Mouse (Mus musculus): ENCODE measurements around the gene Pkd1l2. TPM values are rescaled to one million over a fixed set of nuclear protein-coding genes. Genes with fewer than 3 reads are reported as not detected.

The Pkd1l2 gene
- polyA plus RNA-seq, 1 experiment from 2014 or later: not detected

- H3K9ac ChIP-seq: no peak overlapping the region
- H3K9me3 ChIP-seq: no peaks in the 10 kb centered on the region
- peaks cover 27% of the 10 kb centered on the region for H3K4me1 ChIP-seq
- H3K27ac ChIP-seq (replicated peaks): no peak overlapping the region
- no peaks in the 10 kb centered on the region for H3K27me3 ChIP-seq (replicated peaks)
- H3K36me3 ChIP-seq: peaks cover 47% of the 10 kb centered on the region
- no peak for ATAC-seq (ENCODE audit: extremely low read depth, insufficient number of reproducible peaks, low FRiP score, low TSS enrichment)
- H3K4me2 ChIP-seq: no peak overlapping the region
- WGBS: 88% methylated on average over 8 of the region's 8 CpGs
- H3K4me3 ChIP-seq: no peak overlapping the region
Observed at GRCm38 (mm10) chr8:116952428-116952827, 129.8 kb downstream of the Pkd1l2 start.

DNA sequence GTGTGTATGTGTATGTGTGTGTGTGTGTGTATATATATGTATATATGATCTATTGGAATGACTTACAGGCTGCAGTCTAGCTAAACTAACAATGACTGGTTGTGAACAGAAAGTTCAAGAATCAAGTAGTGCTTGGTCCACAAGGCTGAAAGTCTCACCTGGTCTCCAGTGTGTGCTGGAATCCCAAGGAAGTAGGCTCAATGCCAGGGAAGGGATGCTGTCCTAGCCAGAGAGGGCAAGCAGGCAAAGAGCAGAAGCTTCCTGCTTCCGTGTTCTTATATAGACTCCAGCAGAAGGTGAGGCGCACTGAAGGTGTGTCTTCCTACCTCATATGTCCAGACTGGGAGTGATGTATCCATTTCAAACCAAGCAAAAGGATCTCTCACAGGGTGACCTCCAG, 130.5 kb downstream of the Pkd1l2 start:
- Histone ChIP-seq H3K4me2 (no peak overlapping the region), H3K27ac (replicated peaks) (no peak overlapping the region), H3K9ac (no peak overlapping the region), H3K9me3 (no peaks in the 10 kb centered on the region), H3K4me3 (no peak overlapping the region), H3K36me3 (peaks cover 40% of the 10 kb centered on the region), H3K27me3 (replicated peaks) (no peaks in the 10 kb centered on the region), H3K4me1 (peaks cover 33% of the 10 kb centered on the region)
- ATAC-seq (ENCODE audit: extremely low read depth, insufficient number of reproducible peaks, low FRiP score, low TSS enrichment): no peak
- 90% methylated on average over 2 of the region's 2 CpGs for WGBS

GRCm38 (mm10) chr8:116951369-116951768, 130.9 kb downstream of the Pkd1l2 start:
- 49% methylated on average over 5 of the region's 5 CpGs for WGBS
- H3K9me3 ChIP-seq: no peaks in the 10 kb centered on the region
- peaks cover 36% of the 10 kb centered on the region for H3K36me3 ChIP-seq
- H3K4me2 ChIP-seq: no peak overlapping the region
- peaks cover 38% of the 10 kb centered on the region for H3K4me1 ChIP-seq
- H3K27ac ChIP-seq (replicated peaks): 0 out of 2 replicates have a peak overlapping the region, but pooled peaks have one; percentile 2
- no peaks in the 10 kb centered on the region for H3K27me3 ChIP-seq (replicated peaks)
- no peak overlapping the region for H3K4me3 ChIP-seq
- ATAC-seq (ENCODE audit: extremely low read depth, insufficient number of reproducible peaks, low FRiP score, low TSS enrichment): 0 out of 2 replicates have a peak, but pooled peaks have one; percentile 32
- no peak overlapping the region for H3K9ac ChIP-seq

DNA sequence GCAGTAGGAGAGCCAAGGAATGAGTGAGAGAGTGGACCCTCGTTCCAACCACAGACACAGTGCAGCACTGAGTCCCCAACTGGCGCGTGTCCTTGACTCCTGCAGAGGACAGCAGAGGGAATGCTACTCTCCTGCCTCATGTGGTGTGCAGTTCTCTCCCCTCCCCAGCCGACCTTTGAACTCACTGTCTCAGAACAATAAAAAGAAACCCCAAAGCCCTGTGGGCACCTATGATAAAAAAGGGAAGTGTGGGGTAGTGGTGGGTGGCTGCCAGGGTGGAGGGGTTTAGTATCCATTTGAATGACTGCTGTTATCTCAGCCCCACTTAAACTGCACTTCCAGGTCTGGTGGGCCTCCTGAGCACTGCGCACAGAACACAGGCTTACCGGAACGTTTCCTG, 134.7 kb downstream of the Pkd1l2 start:
- Histone ChIP-seq H3K27ac (replicated peaks) (peak overlapping the region; percentile 90), H3K4me2 (peak overlapping the region; percentile 33), H3K4me1 (peaks cover 67% of the 10 kb centered on the region), H3K36me3 (no peaks in the 10 kb centered on the region), H3K27me3 (replicated peaks) (no peaks in the 10 kb centered on the region), H3K9me3 (no peaks in the 10 kb centered on the region), H3K9ac (no peak overlapping the region), H3K4me3 (no peak overlapping the region)
- 52% methylated on average over 7 of the region's 7 CpGs for WGBS
- no peak for ATAC-seq (ENCODE audit: extremely low read depth, insufficient number of reproducible peaks, low FRiP score, low TSS enrichment)

GRCm38 (mm10) chr8:116946851-116947250, 135.4 kb downstream of the Pkd1l2 start:
- Histone ChIP-seq H3K9ac (peak overlapping the region; percentile 72), H3K27ac (replicated peaks) (peak overlapping the region; percentile 90), H3K36me3 (no peaks in the 10 kb centered on the region), H3K4me2 (peak overlapping the region; percentile 96), H3K27me3 (replicated peaks) (no peaks in the 10 kb centered on the region), H3K4me1 (peaks cover 67% of the 10 kb centered on the region), H3K9me3 (no peaks in the 10 kb centered on the region), H3K4me3 (peak overlapping the region; percentile 38)
- 60% methylated on average over 6 of the region's 6 CpGs for WGBS
- no peak for ATAC-seq (ENCODE audit: extremely low read depth, insufficient number of reproducible peaks, low FRiP score, low TSS enrichment)

- peaks cover 62% of the 10 kb centered on the region for H3K4me1 ChIP-seq
- peak overlapping the region; percentile 96 for H3K4me2 ChIP-seq
- no peaks in the 10 kb centered on the region for H3K36me3 ChIP-seq
- H3K9me3 ChIP-seq: no peaks in the 10 kb centered on the region
- no peaks in the 10 kb centered on the region for H3K27me3 ChIP-seq (replicated peaks)
- peak overlapping the region; percentile 90 for H3K27ac ChIP-seq (replicated peaks)
- peak overlapping the region; percentile 72 for H3K9ac ChIP-seq
- ATAC-seq (ENCODE audit: extremely low read depth, insufficient number of reproducible peaks, low FRiP score, low TSS enrichment): no peak
- peak overlapping the region; percentile 38 for H3K4me3 ChIP-seq
- 25% methylated on average over 21 of the region's 21 CpGs for WGBS
Observed at GRCm38 (mm10) chr8:116946268-116946838, 135.9 kb downstream of the Pkd1l2 start.

Other genes with a start within 250 kb of the Pkd1l2 start
- 101 and 111 TPM in 2 replicates for gene Cmc2, start 161.0 kb downstream of the Pkd1l2 start, polyA plus RNA-seq (2015; fragmentation: Nextera tagmentation; extraction: Ambion mirVana)
- gene Cenpn, start 160.7 kb downstream of the Pkd1l2 start, polyA plus RNA-seq (2015; fragmentation: Nextera tagmentation; extraction: Ambion mirVana): 28.9 and 29.8 TPM in 2 replicates
- 8.0 and 8.8 TPM in 2 replicates for gene Atmin, start 139.1 kb downstream of the Pkd1l2 start, polyA plus RNA-seq (2015; fragmentation: Nextera tagmentation; extraction: Ambion mirVana)
- gene 1700030J22Rik, start 103.5 kb downstream of the Pkd1l2 start, polyA plus RNA-seq (2015; fragmentation: Nextera tagmentation; extraction: Ambion mirVana): 0.66 and 0.68 TPM in 2 replicates
- gene Gcsh, start 88.9 kb downstream of the Pkd1l2 start, polyA plus RNA-seq (2015; fragmentation: Nextera tagmentation; extraction: Ambion mirVana): 78.4 and 91.5 TPM in 2 replicates
- 0.31 and 0.34 TPM in 2 replicates for gene Bco1, start 13.4 kb upstream of the Pkd1l2 start, polyA plus RNA-seq (2015; fragmentation: Nextera tagmentation; extraction: Ambion mirVana)
- gene Gan, start 75.7 kb upstream of the Pkd1l2 start, polyA plus RNA-seq (2015; fragmentation: Nextera tagmentation; extraction: Ambion mirVana): 0.94 and 1.0 TPM in 2 replicates
- 6.2 and 6.5 TPM in 2 replicates for gene Cmip, start 174.6 kb upstream of the Pkd1l2 start, polyA plus RNA-seq (2015; fragmentation: Nextera tagmentation; extraction: Ambion mirVana)

Measured in heart, embryonic 13.5 days (tissue).